Mouse (Mus musculus): ENCODE measurements around the gene Uox. TPM values are rescaled to one million over a fixed set of nuclear protein-coding genes. Genes with fewer than 3 reads are reported as not detected.

Uox gene
- polyA plus RNA-seq, 1 experiment from 2014 or later, result not detected

- no peak overlapping the region for H3K4me3 ChIP-seq (replicated peaks; ENCODE audit: low read length)
- ATAC-seq (ENCODE audit: low FRiP score) (no peak), DNase-seq (ENCODE audit: low spot score) (no peak)
- H3K36me3 ChIP-seq (replicated peaks; ENCODE audit: control insufficient read depth, insufficient read depth), result no peaks in the 10 kb centered on the region
- H3K4me1 ChIP-seq (replicated peaks; ENCODE audit: control insufficient read depth, insufficient read depth, low read length), result peaks cover 6% of the 10 kb centered on the region; the same call in 1 of the 2 replicates
- no peak overlapping the region for H3K9ac ChIP-seq
- H3K27ac ChIP-seq, result no peak overlapping the region
- H3K27me3 ChIP-seq (ENCODE audit: control insufficient read depth, insufficient read depth, low read length), result no peaks in the 10 kb centered on the region
- H3K4me2 ChIP-seq (replicated peaks), result no peak overlapping the region
- 92% methylated on average over 4 of the region's 4 CpGs for WGBS
- H3K9me3 ChIP-seq (ENCODE audit: control insufficient read depth, low read length), result no peaks in the 10 kb centered on the region
Measured at GRCm38 (mm10) chr3:146611821-146612220, 41.6 kb downstream of the Uox start.

GRCm38 (mm10) chr3:146615496-146615895 is 45.3 kb downstream of the Uox start, which contains the start of gene Dnase2b:
TSS of gene Dnase2b (minus strand) at chr3:146615596.
- Histone ChIP-seq H3K27me3 (ENCODE audit: control insufficient read depth, insufficient read depth, low read length) (no peaks in the 10 kb centered on the region), H3K4me2 (replicated peaks) (no peak within 1 kb of the TSS), H3K4me1 (replicated peaks; ENCODE audit: control insufficient read depth, insufficient read depth, low read length) (no peaks in the 10 kb centered on the region), H3K9ac (no peak within 1 kb of the TSS), H3K4me3 (replicated peaks; ENCODE audit: low read length) (no peak within 1 kb of the TSS), H3K27ac (no peak within 1 kb of the TSS), H3K9me3 (ENCODE audit: control insufficient read depth, low read length) (no peaks in the 10 kb centered on the region), H3K36me3 (replicated peaks; ENCODE audit: control insufficient read depth, insufficient read depth) (no peaks in the 10 kb centered on the region)
- DNase-seq (ENCODE audit: low spot score) (no peak), ATAC-seq (ENCODE audit: low FRiP score) (no peak)
- WGBS, result 87% methylated on average over 4 of the region's 4 CpGs

- Histone ChIP-seq H3K4me1 (replicated peaks; ENCODE audit: control insufficient read depth, insufficient read depth, low read length) (no peaks in the 10 kb centered on the region), H3K9me3 (ENCODE audit: control insufficient read depth, low read length) (no peaks in the 10 kb centered on the region), H3K9ac (no peak overlapping the region), H3K4me2 (replicated peaks) (no peak overlapping the region), H3K27me3 (ENCODE audit: control insufficient read depth, insufficient read depth, low read length) (no peaks in the 10 kb centered on the region), H3K4me3 (replicated peaks; ENCODE audit: low read length) (no peak overlapping the region), H3K27ac (no peak overlapping the region), H3K36me3 (replicated peaks; ENCODE audit: control insufficient read depth, insufficient read depth) (no peaks in the 10 kb centered on the region)
- 77% methylated on average over 5 of the region's 5 CpGs for WGBS
- DNase-seq (ENCODE audit: low spot score), result no peak
- ATAC-seq (ENCODE audit: low FRiP score), result no peak
Measured at GRCm38 (mm10) chr3:146616533-146617283, 46.5 kb downstream of the Uox start.

- no peaks in the 10 kb centered on the region for H3K4me1 ChIP-seq (replicated peaks; ENCODE audit: control insufficient read depth, insufficient read depth, low read length)
- H3K27ac ChIP-seq, result no peak overlapping the region
- DNase-seq (ENCODE audit: low spot score), result no peak
- no peak overlapping the region for H3K4me2 ChIP-seq (replicated peaks)
- H3K36me3 ChIP-seq (replicated peaks; ENCODE audit: control insufficient read depth, insufficient read depth), result no peaks in the 10 kb centered on the region
- H3K9me3 ChIP-seq (ENCODE audit: control insufficient read depth, low read length), result no peaks in the 10 kb centered on the region
- no peak for ATAC-seq (ENCODE audit: low FRiP score)
- H3K4me3 ChIP-seq (replicated peaks; ENCODE audit: low read length), result no peak overlapping the region
- no peaks in the 10 kb centered on the region for H3K27me3 ChIP-seq (ENCODE audit: control insufficient read depth, insufficient read depth, low read length)
- H3K9ac ChIP-seq, result no peak overlapping the region
Measured at GRCm38 (mm10) chr3:146617946-146618345, 47.7 kb downstream of the Uox start.

- Histone ChIP-seq H3K36me3 (replicated peaks; ENCODE audit: control insufficient read depth, insufficient read depth) (no peaks in the 10 kb centered on the region), H3K27me3 (ENCODE audit: control insufficient read depth, insufficient read depth, low read length) (no peaks in the 10 kb centered on the region), H3K9me3 (ENCODE audit: control insufficient read depth, low read length) (no peaks in the 10 kb centered on the region), H3K4me3 (replicated peaks; ENCODE audit: low read length) (no peak overlapping the region), H3K9ac (no peak overlapping the region), H3K4me1 (replicated peaks; ENCODE audit: control insufficient read depth, insufficient read depth, low read length) (no peaks in the 10 kb centered on the region), H3K4me2 (replicated peaks) (no peak overlapping the region), H3K27ac (no peak overlapping the region)
- DNase-seq (ENCODE audit: low spot score) (no peak), ATAC-seq (ENCODE audit: low FRiP score) (no peak)
- 84% methylated on average over 4 of the region's 4 CpGs for WGBS
Measured at GRCm38 (mm10) chr3:146618357-146618756, 48.1 kb downstream of the Uox start.

GRCm38 (mm10) chr3:146620101-146620500 is 49.9 kb downstream of the Uox start:
- Histone ChIP-seq H3K4me2 (replicated peaks) (no peak overlapping the region), H3K4me3 (replicated peaks; ENCODE audit: low read length) (no peak overlapping the region), H3K27ac (no peak overlapping the region), H3K9ac (no peak overlapping the region), H3K27me3 (ENCODE audit: control insufficient read depth, insufficient read depth, low read length) (no peaks in the 10 kb centered on the region), H3K36me3 (replicated peaks; ENCODE audit: control insufficient read depth, insufficient read depth) (no peaks in the 10 kb centered on the region), H3K4me1 (replicated peaks; ENCODE audit: control insufficient read depth, insufficient read depth, low read length) (no peaks in the 10 kb centered on the region), H3K9me3 (ENCODE audit: control insufficient read depth, low read length) (no peaks in the 10 kb centered on the region)
- DNase-seq (ENCODE audit: low spot score), result no peak
- WGBS, result 91% methylated on average over 10 of the region's 10 CpGs
- ATAC-seq (ENCODE audit: low FRiP score), result no peak

GRCm38 (mm10) chr3:146620555-146621249 is 50.5 kb downstream of the Uox start:
- H3K4me2 ChIP-seq (replicated peaks), result no peak overlapping the region
- H3K27ac ChIP-seq, result no peak overlapping the region
- no peaks in the 10 kb centered on the region for H3K36me3 ChIP-seq (replicated peaks; ENCODE audit: control insufficient read depth, insufficient read depth)
- no peaks in the 10 kb centered on the region for H3K9me3 ChIP-seq (ENCODE audit: control insufficient read depth, low read length)
- ATAC-seq (ENCODE audit: low FRiP score), result no peak
- DNase-seq (ENCODE audit: low spot score), result no peak
- H3K9ac ChIP-seq, result no peak overlapping the region
- WGBS, result 90% methylated on average over 14 of the region's 14 CpGs
- no peaks in the 10 kb centered on the region for H3K4me1 ChIP-seq (replicated peaks; ENCODE audit: control insufficient read depth, insufficient read depth, low read length)
- H3K4me3 ChIP-seq (replicated peaks; ENCODE audit: low read length), result no peak overlapping the region
- H3K27me3 ChIP-seq (ENCODE audit: control insufficient read depth, insufficient read depth, low read length), result no peaks in the 10 kb centered on the region

- no peaks in the 10 kb centered on the region for H3K4me1 ChIP-seq (replicated peaks; ENCODE audit: control insufficient read depth, insufficient read depth, low read length)
- H3K9me3 ChIP-seq (ENCODE audit: control insufficient read depth, low read length), result no peaks in the 10 kb centered on the region
- no peak overlapping the region for H3K4me2 ChIP-seq (replicated peaks)
- H3K4me3 ChIP-seq (replicated peaks; ENCODE audit: low read length), result no peak overlapping the region
- WGBS, result 86% methylated on average over 11 of the region's 11 CpGs
- ATAC-seq (ENCODE audit: low FRiP score) (no peak), DNase-seq (ENCODE audit: low spot score) (no peak)
- H3K27ac ChIP-seq, result no peak overlapping the region
- H3K27me3 ChIP-seq (ENCODE audit: control insufficient read depth, insufficient read depth, low read length), result no peaks in the 10 kb centered on the region
- no peaks in the 10 kb centered on the region for H3K36me3 ChIP-seq (replicated peaks; ENCODE audit: control insufficient read depth, insufficient read depth)
- H3K9ac ChIP-seq, result no peak overlapping the region
Measured at GRCm38 (mm10) chr3:146621966-146622365, 51.7 kb downstream of the Uox start.

- 86% methylated on average over 4 of the region's 4 CpGs for WGBS
- DNase-seq (ENCODE audit: low spot score) (no peak), ATAC-seq (ENCODE audit: low FRiP score) (no peak)
- Histone ChIP-seq H3K9ac (no peak overlapping the region), H3K4me1 (replicated peaks; ENCODE audit: control insufficient read depth, insufficient read depth, low read length) (no peaks in the 10 kb centered on the region), H3K9me3 (ENCODE audit: control insufficient read depth, low read length) (no peaks in the 10 kb centered on the region), H3K4me3 (replicated peaks; ENCODE audit: low read length) (no peak overlapping the region), H3K27ac (no peak overlapping the region), H3K36me3 (replicated peaks; ENCODE audit: control insufficient read depth, insufficient read depth) (no peaks in the 10 kb centered on the region), H3K4me2 (replicated peaks) (no peak overlapping the region), H3K27me3 (ENCODE audit: control insufficient read depth, insufficient read depth, low read length) (no peaks in the 10 kb centered on the region)
Measured at GRCm38 (mm10) chr3:146625766-146626165, 55.5 kb downstream of the Uox start.

Data from hindbrain, embryonic 14.5 days (tissue).